Mouse (Mus musculus) mouse embryonic stem cell (cell line): ENCODE data around the gene Smim5.

Experiments used
- in situ Hi-C, 2 experiments: fragments of 300-500 bp; cut with MboI; formaldehyde crosslinking; loops; 1 replicate in 1 of 2; 3 replicates in 1 of 2; pipeline ENCODE4 v1.14.3; 2019 to 2020; ENCODE audit warnings: low sequenced_read_pairs in 2 of 2, low pct_unique_long_range_greater_than_20kb in 1 of 2, mixed read lengths in 1 of 2; ENCODE audit not compliant: unreplicated experiment in 1 of 2

Smim5 gene

DNA sequence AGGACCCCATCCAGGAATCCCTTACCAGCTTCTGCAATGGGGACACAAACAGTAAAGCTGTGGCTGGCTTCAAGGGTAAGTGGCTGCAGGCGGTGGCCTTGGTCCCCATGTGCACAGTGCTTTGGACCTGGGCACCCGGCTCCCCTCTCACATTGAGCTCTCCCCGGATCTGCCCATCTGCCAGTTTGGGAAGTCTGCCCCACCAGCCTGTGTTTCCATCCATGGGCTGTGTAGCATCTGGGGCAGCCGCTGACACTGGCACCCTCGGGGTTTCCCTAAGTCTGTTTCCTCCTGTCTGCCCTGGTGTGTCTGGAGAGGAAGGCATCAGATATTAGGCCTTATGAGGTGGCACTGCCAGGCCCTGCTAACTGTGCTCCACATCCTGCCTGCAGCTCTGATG, 11.7 kb upstream of the Smim5 start:
- in situ Hi-C loops = no loop called here

DNA sequence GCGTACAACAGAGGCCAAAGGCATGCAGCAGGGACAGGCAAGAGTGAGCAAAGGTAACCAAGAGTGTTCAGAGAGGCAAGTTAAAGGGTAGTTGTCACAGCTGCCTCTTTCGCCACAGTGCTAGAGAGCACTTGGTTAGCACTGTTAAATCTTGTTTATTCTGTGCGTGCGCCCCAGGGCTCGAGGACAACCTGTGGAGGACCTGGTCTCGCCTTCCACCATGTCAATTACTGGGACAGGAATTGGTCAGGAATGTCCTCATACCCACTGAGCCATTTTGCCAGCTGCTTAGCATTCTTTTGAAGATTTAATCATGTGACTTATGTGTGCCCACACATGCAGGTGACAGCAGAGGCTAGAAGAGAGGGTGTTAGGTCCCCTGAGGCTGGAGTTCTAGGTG, 10.6 kb upstream of the Smim5 start:
- in situ Hi-C loops = no loop called here

DNA sequence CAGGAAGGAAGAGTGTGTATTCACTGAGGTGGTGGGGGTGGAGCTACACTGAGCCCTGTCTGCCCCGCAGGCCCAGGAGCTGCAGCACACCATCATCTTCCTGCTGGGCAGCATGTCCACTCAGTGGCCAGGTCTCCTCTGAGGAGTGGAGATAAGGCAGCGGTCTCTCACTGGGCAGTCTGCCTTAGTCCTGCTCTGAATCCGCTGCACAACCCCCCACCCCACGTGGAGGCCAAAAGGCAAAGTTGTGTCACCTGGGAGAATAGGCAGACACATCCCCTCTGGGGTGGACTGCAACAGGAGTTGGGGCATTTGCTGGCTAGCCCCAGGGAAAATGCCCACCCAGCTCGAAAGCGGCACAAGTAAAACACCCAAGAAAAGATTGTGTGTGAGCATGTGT, 7.6 kb upstream of the Smim5 start:
- in situ Hi-C loops = no loop called here

DNA sequence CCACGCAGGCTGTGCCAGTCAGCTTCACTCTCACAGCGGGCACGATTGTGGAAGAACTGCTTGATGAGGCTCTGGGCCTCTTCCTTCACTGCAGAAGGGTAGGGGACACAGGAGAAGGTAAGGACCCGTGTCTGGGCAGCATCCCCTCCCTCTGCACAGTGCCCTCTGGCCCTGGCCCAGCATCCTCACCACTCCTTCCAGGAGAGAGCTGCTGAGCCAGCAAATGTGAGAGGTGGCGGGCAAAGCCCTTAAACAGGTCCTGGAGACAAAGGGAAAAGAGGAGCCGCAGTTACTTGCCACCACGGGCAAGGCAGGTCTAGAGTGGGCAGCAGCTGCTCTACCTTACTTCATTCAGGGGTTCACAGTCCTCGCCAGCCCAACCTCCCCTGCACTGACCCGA, 6.7 kb upstream of the Smim5 start:
- in situ Hi-C loops = no loop called here

DNA sequence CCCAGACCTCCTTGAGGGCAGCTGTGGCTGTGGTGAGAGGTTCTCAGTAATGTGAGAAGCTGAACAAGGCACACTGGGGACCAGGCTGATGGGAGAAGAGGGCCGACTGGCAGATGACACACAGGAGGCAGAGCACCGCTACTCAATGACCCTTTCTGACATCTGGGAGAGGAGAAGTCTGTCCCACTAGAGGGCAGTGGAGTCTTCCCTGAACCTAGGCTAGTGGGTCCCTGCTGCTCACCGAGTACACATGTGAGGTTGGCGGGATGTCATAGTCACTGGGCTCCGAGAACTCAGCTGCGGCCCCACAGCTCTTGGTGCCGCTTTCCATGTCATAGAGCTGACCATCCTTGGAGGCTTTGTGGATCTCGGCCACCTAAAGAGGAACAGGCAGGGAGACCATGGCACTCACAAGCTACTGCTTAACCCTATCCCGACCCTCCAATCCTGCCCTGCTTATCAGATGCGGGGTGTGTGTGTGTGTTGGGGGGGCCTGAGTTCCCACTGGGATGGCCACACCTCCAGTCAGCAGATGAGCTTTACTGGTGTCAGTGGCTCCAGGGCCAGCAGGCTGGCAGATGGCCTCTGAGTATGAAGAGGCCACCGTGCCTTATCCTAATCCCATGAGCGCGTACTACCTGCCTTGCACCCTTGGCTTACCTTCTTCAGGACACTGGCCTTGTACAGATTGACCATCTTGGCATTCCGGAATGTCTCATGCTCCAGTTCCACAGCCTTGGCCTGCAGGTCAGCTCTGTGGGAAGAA, 4.8 kb upstream of the Smim5 start:
- in situ Hi-C loops = no loop called here

DNA sequence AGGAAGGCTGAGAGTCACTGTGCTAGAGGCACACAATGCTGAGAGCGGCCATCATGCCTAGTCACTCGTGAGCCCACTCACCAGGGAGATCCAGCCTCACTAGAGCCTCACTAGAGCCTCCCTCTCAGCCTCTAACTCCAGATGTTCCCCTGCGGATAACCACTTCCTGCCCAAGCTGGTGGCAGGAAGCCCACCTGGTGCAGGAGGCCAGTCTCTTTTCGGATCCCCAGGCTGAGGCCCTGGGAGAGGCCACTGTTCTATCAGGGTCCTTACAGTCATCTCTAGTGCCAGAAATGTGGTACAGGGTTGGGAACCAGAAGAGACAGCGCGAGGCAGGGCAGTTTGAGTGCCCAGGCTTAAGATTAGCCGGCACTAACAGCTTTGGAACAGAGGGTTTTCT, 1.3 kb upstream of the Smim5 start:
- in situ Hi-C loops = no loop called here

DNA sequence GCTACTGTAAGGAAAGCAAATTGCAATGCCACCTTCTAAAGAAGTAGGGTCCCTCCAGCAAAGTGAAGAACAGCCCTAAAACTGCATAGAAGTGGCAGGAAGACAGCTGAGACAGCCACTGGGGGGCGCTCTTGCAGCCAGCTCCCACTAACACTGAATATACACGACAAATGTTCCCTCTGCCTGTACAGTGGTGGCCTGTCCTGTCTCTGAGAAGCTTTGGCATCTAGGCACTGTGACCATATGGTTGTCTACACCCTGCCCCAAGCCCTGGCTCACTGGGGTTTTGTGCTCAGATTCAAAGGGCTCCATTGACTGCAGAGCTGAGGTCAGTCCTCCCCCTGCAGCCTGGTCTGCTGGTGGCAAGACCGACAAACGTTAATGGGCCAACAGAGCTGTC, 880 bp upstream of the Smim5 start:
- in situ Hi-C loops = no loop called here

DNA sequence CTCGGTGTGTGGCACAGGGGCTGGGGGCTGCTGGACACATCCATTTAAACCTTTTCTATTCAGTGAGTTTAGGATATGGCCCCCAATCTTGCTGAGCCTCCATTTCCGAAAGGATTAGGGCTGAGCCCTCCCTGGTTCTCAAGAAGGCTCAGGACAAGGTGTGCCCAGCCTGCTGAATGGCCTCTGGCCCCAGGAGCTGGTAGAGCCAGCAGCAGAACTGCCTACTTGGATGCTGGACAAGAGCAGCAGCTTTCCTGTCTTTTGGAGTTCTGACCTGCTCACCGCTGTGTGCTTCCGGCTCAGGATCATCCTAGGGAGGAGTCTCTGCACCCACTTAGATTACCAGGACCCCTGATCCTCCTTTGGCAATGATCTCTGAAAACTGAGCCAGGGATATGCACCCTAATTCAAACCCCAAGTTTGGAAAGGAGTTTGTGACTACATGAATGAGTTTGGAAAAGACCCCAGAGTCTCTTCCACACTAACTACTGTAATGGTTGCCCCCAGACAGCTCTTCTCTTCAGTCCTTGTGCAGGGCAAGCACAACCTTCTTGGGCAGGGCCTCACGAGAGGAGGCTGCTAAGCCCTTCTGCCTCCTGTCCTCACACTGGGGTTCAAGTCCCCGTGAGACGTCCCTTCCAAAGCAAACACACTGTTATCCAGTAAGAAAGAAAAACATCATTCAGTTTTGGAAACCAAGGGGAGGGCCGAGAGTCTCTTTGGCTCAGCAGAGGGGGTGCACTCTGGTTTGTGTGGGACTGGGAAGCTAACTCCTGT, 983 bp downstream of the Smim5 start:
- in situ Hi-C loops = no loop called here

DNA sequence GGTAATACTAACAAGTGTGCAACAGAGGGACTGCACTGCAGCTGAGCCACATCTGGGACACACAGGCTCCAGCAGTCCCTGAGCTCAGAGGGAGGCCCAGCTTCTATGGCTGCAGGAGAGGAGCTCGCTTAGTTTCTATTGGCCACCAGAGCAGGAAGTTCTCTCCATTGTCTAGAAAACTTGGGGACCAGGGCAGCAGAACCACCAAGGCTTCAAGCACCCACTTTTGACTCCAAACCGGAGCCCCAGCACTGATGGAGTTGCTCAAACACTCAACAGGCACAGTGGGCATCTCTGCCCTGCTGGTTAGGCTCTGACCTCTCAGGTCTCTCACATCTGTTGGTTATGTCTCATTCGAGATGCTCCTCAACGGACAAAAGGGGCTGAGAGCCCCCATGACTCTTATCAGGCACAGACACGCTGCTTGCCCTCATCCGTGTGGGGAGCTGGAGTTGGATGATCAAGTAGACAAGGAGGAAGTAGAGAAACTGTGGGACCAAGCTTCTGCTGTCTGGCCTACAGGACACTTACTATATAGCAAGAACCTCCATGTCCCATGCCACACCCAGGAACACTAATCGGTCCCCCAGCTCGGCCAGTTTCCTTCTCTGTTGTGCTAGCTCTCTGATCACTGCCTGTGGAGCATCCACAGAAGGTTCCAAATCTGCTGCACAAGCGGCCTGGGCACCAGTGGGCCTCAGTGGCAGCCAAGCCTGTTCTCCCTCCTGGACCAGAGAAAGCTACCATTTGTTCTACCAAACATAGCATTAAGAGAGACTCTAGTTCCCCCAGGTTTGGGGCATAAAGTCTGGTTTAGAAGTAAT, 1.8 kb downstream of the Smim5 start:
- in situ Hi-C loops = no loop called here

DNA sequence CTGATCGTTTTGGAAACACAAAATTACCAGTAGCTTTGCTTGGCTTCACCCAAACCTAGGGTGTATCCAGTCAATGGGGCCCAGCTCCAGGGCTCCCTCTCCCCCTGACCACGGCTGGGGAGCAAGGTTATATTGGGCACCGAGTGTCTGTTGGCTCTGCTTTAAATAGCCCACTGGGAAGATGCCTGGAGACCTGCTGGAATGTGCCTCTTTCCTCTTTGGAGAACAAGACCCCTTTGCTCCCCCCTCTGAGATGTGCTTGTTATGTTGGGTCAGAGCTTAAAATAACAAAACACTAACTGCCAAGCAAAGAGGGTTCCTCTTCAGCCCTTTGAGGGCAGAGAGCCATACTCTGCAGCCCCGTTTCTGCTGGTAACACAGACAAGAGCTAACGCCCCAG, 2.4 kb downstream of the Smim5 start:
- in situ Hi-C loops = no loop called here

DNA sequence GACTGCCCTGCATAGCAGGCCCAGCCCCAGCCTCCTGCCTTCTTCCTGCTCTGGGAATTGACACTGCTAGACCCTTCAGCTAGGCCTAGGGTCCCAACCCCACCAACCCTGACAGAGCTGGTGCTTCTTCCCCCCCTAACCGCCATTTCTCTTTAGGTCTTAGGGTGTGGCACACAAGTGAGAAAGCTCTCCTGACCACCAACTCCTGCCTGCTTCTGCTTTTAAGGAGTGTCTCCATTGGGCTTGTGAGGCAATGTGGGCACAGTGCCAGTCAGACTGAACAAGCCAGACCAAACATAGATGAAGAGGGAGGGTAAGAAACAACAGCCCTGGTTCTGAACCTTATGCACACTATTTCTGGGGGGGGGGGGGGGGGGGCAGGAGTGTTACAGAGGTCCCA, 3.1 kb downstream of the Smim5 start:
- in situ Hi-C loops = no loop called here

DNA sequence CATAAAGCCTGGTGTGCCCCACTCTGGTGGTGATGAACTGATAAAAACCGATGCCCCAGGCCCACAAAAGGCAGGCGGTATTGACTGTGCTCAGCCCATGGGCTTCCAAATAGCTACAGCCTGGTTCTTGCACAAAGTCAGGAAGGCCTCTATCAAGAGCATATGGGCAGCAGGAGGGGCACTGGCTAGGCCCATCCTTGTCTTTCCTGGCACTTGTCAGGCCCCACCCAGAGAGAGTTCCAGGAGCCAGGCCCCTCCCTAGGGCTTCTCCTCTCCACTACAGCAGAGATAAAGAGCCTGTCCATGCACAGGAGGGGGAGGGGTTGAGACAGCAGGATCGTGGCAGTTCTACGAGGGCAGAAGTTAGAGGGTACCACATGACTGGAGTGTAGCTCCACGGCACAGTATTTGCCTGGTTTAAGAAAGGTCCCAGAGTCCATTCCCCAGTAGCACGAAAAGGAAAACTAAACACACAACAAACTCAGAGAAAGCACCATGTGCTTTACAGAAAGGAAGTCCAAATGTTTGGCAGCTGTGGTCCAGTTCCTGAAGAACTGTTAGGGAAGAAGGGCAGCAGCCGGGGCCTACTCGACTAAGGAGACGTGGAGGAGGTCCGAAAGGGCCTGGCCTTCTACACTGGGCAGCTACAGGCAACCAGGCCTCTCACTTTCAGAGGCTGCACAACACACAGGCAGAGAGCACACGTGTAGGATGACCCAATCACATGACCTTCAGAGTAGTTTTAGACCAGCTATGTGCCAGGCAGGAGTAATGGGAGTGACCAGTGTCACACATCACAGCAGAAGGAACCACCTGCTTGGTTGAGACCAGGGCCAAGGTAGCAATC, 3.8 kb downstream of the Smim5 start:
- in situ Hi-C loops = no loop called here

DNA sequence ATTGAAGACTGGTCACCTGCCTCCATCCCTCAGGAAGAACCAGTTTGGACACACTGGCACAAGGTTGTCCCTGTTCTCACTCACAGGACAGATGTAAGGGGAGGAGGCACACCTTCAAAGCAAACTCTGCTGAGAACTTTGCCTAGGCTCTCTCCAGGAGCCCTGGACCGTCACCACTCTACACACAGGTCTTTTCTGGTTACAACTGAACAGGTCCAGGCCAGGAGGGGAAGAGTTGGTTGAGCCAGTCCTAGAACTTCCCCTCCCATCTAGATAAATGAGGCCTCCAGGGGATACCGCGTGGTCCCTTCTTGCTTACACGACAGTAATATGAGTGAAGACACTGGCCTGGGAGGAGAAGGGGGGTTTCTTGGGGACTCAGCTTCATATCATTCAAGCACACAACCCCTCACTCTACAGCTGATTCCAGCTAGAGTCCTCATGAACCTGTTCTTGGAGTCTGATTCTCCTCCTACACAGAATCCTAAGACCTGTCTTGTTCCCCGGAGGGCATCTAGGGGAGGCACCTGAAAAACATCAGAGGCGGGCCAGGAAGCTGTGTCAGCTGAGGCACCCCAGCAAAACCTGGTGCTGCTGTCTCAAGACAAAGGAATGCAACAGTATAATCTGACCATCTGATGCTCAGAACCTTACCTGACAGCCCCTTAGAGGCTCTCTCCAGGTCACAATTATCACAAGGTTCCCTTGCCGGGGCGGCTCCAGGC, 4.6 kb downstream of the Smim5 start:
- in situ Hi-C loops = no loop called here

DNA sequence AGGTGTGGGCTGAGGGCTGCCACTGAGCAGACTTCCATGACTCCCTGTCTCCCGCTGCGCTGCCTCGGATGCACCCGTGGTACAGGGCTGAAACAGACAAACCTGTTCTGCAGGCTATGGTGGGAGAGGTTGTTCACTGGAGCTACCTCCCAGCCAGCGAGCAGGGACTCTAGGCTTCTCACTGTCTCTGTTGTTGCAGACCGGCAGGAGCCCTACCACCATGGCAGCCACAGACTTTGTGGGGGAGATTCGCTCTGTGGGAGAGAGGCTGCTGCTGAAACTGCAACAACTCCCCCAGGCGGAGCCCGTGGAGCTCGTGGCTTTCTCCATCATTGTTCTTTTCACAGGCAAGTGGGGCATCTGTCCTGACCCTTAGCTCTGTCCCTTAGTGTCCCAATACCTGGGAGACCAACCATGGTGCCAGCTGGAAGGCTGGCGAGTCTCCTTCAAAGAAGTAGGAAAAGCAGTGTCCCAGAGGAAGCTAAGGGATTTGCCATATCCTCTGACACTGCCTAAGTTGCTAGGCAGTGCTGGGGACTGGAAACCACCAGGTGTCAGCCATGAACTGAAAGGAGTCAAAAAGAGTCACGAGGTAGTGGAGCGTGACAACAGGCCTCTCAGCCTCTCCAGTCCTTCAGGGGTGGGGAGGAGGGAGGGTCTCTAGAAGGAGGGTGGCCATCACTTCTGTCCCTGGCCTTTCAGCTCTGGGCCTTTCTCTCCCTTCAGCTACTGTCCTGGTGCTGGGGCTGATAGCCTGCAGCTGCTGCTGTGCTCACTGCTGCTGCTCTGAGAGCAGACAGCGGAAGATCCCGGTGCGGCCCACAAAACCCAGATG, 5.4 kb downstream of the Smim5 start:
- in situ Hi-C loops = no loop called here

DNA sequence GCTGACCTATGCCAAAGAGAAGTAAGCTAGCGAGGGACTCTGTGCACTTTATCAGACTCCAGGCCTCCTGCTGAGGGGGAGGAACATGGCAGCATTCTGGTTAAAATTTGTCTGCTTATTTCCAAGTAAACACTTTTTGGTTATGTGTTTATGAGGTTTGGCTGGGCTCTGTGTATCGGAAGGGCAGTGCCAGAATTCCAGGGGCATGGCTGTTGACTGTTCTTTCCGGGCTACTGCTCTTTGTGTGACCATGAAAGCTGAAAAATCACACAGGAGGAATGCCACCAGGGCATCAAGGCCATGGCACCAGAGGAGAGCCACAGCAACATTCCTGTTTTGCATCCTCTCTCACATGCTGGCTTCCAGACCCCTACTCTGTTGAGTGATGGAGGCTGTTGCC, 6.3 kb downstream of the Smim5 start:
- in situ Hi-C loops = no loop called here

DNA sequence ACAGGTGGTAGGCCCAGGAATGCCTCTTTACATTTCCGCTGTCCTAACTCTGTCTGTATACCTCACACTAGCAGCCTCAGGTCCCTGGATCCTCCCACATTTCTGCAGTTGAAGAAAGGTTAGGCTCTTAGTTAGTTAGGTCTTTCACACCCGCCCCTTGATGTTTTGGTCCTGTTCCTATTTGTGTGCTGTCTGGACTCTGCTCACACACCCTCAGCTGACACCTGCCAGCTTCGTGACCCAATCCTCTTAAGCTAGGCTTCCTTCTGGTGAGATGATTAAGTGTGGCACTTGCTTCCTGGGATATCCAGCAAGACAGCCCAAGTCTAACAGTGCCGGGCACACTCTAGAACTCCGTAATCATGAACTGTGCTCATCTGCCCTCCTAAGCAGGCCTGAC, 6.8 kb downstream of the Smim5 start:
- in situ Hi-C loops = no loop called here

DNA sequence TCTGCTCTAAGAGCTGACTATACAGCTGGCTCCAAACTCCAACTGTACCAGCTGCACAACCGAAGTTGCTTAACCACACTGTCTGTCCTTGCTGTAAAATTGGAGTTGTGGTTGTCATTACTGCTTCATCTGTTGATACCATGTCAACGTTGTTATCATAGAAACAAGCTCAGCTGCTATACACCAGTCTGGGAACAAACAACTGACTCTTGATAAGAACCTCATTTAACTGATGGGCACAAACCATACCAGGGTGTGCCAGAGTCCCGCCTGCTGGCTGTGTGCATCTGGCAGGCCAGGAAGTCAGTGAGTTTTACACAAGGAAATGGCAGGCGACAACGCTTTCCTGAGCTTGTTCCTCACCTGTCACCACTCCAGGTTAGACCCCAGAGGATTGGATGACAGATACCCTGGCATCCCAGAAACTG, 11.4 kb downstream of the Smim5 start:
- in situ Hi-C loops = no loop called here
